Mouse (Mus musculus) embryo, embryonic 10 days (tissue): Measurements from ENCODE around the gene Myo6.

Experiments used
- DNase-seq: peaks from one replicate; pipeline ENCODE4 v3.0.0-alpha.2; 2015; ENCODE audit warnings: low spot score

The Myo6 gene

DNA sequence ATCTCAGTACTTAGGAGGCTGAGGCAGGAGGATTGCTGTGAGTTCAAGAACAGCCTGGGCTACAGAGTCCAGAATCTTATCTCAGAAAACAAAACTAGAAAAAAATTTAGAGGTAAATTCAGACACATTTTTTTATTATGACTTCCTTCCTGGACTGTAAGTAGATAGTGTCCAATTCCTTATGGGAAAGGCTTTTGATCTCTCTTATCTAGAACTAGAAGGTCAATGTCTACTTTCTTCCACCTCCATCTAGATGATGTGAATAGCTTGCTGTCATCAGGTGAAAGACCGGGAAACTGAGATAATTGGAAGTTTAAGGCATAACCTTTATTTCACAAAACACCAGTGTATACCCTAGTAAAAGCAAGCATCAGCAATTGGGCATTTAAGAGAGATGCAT lies 16.9 kb downstream of the Myo6 start:
- DNase-seq: no peak

- no peak for DNase-seq
Measured at GRCm38 (mm10) chr9:80184138-80184537, 19.3 kb downstream of the Myo6 start.

GRCm38 (mm10) chr9:80185737-80186136 lies 20.9 kb downstream of the Myo6 start:
- no peak for DNase-seq

- DNase-seq: no peak
Measured at GRCm38 (mm10) chr9:80186693-80187092, 21.9 kb downstream of the Myo6 start.

GRCm38 (mm10) chr9:80188324-80188893 lies 23.6 kb downstream of the Myo6 start:
- DNase-seq: no peak

- no peak for DNase-seq
Measured at GRCm38 (mm10) chr9:80191240-80191639, 26.4 kb downstream of the Myo6 start.

GRCm38 (mm10) chr9:80192324-80192723 lies 27.5 kb downstream of the Myo6 start:
- DNase-seq: no peak

DNA sequence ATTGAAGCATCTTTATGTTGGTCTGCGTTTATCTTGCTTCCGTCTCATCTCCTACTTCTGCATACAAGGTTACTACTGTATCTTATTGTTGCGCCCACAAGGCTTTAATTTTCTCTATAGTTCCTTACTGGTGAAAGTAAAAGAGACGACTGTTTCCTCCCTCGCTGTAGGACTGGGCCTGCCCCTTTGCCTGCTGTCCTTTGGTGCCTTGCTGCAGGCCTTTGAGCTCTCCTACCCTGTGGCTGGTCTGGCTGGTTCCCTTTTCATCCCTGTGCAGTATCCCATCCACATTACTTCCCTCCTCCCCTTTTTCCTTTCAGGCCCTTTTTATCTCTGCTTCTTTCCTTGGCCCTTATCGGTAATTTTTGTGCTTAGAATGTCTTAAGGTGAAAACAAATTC lies 29.6 kb downstream of the Myo6 start:
- DNase-seq: no peak

- DNase-seq: no peak
Measured at GRCm38 (mm10) chr9:80196161-80196560, 31.3 kb downstream of the Myo6 start.

GRCm38 (mm10) chr9:80197233-80197632 lies 32.4 kb downstream of the Myo6 start:
- DNase-seq: peak; percentile 35

GRCm38 (mm10) chr9:80200855-80201254 lies 36.0 kb downstream of the Myo6 start:
- DNase-seq: no peak

DNA sequence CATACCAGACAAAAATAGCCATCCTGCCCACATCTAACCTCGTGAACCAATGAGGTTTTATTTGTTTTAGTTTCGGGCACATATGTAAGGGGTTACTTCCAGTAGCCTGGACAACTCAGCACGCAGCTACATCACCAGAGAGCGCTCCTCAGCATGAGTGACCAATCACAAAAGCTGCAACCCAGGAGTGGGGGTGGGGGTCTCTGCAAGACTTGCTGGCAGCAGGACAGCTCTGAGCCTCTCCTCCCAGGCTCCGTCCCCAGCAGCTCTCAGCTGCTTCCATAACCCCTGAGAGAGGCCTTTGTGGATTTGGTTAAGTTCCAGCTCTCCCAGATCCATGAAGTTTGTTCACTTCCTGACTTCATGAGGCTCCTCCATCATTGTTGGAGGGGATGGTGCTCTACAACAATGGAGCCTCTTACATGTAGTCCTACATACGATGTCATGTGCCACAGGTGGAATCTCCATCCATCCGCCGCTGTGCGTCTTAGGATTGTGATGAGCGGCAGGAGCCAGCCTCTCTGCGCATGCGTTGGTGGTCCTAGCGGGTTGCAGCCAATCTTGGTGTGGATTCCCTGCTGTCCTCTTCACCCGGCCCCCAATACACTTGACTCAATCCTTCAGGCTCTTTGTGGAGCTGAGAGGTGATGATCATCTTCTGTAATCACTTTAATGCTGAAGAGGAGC lies 37.7 kb downstream of the Myo6 start:
- DNase-seq: no peak

- no peak for DNase-seq
Measured at GRCm38 (mm10) chr9:80208681-80209080, 43.9 kb downstream of the Myo6 start.

DNA sequence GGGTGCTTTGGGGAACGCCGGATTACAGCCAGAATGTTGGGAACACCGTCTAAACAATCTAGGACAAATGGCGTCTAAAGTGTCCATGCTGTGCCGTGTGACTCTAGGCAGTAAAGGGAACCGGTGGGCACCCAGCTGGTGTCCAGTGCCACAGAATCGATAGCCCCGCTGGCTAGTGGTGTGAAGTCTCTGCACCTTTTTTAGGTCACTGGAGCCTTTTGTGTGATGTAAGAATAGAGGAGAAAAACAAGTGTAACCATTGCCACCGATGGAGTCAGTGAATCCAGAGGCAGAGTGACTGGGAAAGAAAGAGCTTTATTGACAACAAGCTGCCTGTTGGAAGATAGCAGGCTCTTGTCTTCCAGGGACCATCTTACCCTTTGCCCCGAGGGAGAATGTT lies 44.6 kb downstream of the Myo6 start:
- no peak for DNase-seq

GRCm38 (mm10) chr9:80210096-80210495 lies 45.3 kb downstream of the Myo6 start:
- DNase-seq: no peak

DNA sequence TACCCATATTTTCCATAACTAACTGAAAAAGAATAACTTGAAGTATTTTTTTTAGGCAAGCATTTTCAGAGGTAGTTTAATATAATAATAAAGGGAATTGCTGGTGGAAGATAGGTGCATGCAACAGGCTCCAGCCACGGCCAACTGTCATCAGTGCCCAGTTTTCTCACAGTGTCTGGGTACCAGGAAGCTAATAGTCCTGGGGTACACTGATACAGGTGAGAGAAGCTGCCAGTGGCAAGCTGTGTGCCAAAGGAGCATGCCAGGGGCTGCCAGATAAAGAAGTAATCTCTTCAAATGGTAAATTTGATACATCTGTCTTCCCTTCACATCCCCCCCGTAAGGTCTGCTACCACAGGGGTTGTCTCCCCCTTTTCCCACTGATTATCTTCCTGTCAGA lies 48.6 kb downstream of the Myo6 start:
- no peak for DNase-seq

- DNase-seq: no peak
Measured at GRCm38 (mm10) chr9:80215502-80215901, 50.7 kb downstream of the Myo6 start.

DNA sequence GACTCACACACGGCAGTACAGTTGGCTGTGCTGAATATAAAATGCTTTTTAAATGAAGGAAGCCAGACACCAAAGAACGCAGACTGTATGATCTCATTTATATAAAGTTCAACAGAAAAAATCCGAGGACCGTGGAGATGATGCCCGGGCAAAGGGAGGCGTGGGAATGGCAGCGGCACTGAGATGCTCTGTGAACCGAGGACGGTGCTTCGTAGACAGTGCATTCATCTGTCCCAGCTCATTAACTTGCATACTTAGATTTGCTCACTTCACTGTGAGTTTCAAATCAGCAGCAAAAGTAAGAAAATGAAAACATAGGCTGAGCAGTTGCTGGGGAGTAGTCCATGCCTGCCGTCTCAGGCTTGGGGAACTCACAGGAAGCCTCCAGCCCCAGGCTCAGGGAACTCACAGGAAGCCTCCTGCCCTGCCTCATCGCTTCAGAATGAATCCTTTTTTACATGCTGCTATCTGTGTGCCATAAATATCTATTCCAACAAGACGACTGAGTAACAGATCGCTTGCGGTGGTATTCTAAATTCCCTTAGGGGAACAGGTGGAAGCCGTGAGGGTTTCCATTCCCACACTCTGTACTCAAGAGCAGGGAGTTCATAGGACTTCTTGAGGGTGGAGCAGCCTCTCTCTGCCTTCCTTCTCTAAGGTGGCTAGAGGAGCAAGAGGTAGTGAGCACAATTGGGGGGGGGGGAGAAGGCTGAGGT lies 52.1 kb downstream of the Myo6 start:
- no peak for DNase-seq

DNA sequence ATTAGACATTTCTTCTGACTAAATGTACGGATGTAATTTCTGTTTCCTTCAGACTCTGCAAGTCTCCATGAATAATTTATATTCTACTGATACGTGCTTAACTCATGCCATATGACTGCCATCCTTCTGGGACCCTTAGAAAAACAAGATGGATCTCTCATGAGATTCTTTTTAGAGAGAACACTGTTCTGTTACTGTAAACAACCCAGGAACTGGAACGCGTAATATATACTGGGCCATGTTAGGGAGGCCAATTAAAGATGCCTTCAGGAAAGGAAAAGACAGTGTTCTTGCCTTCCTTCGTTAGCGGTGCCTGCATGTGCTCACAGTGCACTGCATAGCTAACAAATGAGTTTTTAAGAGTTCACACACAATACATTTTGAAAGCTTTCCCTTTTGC lies 53.9 kb downstream of the Myo6 start:
- DNase-seq: no peak

DNA sequence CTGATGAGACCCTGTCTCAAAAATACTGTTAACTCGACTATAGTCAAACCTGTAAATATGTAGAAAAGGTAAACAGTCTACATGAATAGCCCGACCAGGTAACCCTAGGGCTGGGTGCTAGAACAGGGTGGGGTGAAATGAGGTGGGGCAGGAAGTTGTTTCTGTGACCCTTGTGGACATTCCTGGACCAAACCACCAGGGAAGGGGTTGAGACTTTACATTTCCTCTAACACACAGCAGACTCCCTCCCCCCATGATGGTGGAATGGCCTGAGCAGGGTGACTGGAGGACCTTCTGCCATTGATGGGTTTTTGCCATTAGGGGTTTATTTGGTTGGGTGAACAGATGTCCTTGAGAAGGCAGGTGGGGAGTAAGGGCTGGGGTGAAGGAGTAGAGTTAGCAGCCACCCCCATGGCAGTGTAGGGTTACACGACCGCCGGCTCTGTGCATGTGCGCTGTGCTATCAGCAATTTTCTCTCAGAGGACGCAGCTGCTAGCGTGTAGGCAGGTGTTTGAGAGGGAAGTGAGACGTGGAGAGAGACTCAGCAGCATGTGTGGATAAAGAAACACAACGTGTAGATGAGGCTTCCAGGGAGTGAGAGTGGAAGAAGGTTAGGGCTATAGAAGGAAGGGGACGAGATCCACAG lies 59.3 kb downstream of the Myo6 start:
- no peak for DNase-seq

DNA sequence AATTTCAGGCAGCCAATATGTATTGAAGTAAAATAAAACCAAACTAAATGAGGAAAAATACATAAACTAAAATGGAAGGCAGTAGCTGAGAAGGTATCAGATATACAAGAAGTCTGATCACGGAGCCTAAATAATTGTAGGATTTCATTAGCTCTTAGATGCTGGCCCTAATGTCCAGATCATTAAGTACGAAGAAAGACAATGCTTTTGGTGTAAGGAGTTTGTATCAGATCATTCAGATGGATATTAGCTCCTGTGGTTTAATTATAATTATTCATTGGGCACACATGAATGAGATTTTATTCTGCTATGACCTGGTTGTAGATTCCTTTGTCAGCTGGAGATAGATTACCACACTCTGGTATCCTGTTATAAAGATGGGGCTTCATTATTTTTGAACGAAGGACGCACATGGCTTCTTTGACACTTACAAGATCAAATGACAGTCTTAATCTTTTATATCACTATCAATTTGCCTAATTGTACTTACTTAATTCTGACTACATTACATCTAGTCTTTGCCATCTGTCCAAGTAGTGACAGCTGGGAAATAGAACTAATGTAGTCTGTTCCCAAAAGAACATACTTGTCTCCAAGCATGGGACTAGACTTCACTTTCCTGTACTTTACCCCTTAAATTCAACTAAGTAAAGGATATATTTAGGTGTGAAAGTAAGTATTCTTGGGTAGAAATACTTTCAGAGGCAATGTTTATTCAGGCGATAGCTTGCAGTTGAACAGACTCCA lies 61.9 kb downstream of the Myo6 start:
- DNase-seq: no peak

DNA sequence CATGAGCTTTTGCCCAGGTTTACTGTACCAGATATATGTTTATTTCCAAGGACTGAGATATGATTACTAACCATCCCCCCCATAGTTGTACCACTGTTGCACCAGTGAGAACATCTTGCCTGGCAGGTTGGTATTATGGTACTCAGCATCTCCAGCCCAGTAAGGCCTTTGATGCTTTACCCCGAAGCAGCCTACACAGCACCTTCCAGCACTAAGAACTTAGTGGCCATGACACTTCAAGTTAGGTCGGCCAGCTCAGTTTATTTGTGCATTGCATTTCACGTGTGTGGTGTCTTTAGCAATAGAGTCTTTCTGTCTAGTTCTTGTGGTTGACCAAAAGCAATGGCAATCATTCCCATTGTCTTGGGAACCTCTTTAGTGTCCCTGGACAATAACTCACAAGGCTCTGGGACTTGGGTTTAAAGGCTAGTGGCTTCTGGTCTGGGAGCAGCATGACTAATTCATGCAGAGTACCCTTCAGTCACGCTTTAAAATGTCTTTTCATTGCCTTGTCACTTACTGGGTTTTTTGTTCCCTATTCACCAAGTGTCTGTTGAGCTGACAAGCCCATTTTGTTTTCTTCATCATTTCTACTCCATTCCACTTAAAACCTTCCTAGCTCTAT lies 69.1 kb downstream of the Myo6 start:
- peak; percentile 44 for DNase-seq
